Mouse (Mus musculus): ENCODE data around the gene Dcun1d5. TPM values are rescaled to one million over a fixed set of nuclear protein-coding genes. Genes with fewer than 3 reads are reported as not detected.
"Not testable (repeated sequence)": the region's sequence is repeated elsewhere in the genome, so short reads cannot be mapped to it uniquely, and the experiment has no call there.

Gene Dcun1d5
- total RNA-seq (2017) = 78.7 to 98.4 TPM (median 97.1 TPM) in 3 replicates

DNA sequence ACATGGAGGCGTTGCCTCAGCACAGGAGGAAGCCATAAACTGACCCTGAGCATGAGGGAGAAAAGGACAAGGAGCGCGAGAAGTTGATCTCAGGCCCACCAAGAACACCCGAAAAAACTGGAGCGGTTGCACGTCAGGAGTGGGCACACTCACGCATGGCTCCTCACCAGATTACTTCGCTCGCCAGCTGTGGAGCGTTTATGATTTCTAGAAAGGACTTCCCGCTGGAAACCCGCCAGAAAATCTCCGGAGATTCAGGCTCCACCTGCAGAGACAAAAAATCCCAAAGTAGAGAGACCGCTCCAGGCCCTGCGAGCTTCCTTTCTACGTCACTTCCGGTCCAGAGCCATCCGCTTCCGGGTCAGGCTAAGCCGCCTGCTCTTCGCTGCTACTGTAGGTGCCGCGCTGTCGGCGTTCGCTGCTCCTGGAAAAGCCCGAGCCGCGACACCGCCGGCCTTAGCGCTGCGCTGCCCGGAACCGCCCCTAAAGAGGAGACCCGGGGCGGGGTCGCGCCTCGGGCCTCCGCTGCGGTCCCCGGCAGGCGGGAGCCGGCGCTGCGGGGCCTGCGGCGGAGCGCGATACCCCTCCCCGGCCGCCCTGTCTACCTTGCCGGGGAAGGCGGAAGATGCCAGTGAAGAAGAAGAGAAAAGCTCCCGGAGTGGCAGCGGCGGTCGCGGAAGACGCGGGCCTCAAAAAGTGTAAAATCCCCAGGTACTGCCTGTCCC lies at the start of gene Dcun1d5, which contains the start of gene Dync2h1:
Gene Dcun1d5 (plus strand): TSS at position 349 of the 725 bp plus-strand sequence.
Gene Dync2h1 (minus strand): TSS at position 275 of the 725 bp plus-strand sequence.
- peak; percentile 96 for ATAC-seq (replicated peaks; ENCODE audit: insufficient number of reproducible peaks, low FRiP score, low TSS enrichment, poor library complexity, severe bottlenecking)

DNA sequence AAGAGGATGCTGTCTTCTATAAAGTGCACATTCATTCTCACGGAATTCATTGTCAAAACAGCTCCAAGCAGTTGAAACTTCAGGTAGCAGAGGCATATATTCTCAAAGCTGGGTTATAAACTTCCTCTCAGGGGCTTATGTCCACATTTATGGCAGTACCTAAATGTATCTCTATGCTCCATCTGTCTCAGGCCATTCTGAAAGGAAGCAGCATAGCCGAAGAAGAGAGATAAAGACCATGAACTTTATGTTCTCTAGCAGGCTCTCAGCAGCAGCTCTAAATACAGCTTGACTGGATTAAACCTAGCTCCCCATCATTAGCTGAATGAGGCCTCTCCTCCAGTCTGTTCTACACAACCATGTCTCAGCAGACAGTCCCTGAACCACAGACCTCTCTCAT lies 29.9 kb upstream of the Dcun1d5 start:
- ATAC-seq (replicated peaks; ENCODE audit: insufficient number of reproducible peaks, low FRiP score, low TSS enrichment, poor library complexity, severe bottlenecking) = no peak

DNA sequence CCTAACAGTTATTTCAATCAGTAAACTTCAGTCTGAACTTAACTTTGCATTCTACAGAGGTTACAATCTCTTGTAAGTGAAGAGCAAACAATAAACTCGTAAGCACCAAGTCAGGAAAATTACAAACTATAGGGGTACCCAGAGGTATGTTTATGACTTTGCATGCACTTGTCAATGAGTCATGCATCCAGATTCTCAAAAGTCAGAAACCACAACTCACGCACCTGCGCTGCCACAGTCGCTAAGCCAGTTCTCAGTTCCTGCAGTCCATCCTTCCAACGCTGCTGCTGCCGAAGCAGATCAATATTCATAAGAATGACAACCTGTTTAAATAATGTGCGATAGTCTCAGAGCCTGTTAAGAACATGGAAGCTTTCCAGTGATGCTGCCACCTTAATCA lies 25.7 kb upstream of the Dcun1d5 start:
- no peak for ATAC-seq (replicated peaks; ENCODE audit: insufficient number of reproducible peaks, low FRiP score, low TSS enrichment, poor library complexity, severe bottlenecking)

DNA sequence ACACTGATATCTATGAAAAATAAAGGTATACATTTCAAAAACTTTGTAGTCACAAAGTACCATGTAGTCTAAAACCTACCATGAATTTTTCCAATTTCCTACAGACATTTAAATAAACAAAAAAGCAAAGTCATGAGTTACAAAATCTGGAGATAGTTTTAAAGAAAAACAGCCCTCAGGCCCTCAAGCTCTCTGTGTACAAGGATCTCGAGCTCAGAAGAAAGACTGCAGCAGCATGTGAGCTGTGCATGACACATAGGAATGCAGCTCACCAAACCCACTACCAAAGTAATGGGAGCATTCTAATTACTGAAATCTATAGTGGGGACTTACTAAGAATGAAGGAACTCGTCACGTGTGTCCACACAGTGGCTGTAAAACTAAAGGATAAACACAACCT lies 24.6 kb upstream of the Dcun1d5 start:
- ATAC-seq (replicated peaks; ENCODE audit: insufficient number of reproducible peaks, low FRiP score, low TSS enrichment, poor library complexity, severe bottlenecking) = no peak

DNA sequence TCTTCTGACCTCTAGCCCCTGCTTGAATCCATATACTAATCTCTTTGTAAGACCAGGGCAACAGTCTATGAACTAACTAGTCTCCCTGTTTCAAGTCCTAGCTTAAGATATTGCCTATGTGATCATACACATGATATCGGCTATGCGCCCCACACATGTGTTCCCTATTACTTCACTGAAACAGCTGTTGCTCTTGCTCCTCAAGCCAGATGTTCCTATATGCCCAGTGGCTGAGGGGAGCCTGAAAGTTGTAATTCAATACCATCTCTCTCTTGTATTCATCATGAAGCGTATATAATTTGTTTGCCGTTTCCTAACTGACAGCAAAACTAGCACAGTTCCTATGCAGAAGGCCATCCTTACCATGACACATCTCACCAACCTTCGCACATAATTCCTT lies 23.6 kb upstream of the Dcun1d5 start:
- ATAC-seq (replicated peaks; ENCODE audit: insufficient number of reproducible peaks, low FRiP score, low TSS enrichment, poor library complexity, severe bottlenecking) = no peak

DNA sequence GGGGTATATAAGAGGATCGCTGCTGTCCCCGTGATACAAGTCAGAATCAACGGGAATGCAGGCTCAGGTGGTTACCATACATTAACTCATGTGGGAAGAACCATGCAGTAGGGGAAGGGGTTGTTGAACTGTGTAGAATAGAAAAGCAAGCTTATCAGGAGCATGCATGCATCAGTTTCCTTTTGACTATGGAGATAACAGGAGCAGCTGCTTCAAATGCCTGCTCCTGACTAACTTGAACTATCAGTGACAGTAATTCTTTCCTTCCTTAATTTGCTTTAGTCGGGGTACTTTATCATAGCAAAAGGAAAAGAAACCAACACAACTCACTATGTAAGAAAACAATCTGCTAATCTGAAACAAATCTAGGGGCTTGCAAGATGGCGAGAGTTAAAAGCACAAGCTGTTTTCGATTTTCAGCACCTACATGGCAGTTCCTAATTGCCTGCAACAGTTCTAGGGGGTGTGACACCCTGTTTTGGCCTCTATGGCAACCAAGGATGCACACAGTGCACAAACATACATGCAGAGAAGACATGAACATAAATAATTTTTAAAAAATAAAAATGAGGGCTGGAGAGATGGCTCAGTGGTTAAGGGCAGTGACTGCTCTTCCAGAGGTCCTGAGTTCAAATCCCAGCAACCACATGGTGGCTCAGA lies 16.9 kb upstream of the Dcun1d5 start:
- no peak for ATAC-seq (replicated peaks; ENCODE audit: insufficient number of reproducible peaks, low FRiP score, low TSS enrichment, poor library complexity, severe bottlenecking)

DNA sequence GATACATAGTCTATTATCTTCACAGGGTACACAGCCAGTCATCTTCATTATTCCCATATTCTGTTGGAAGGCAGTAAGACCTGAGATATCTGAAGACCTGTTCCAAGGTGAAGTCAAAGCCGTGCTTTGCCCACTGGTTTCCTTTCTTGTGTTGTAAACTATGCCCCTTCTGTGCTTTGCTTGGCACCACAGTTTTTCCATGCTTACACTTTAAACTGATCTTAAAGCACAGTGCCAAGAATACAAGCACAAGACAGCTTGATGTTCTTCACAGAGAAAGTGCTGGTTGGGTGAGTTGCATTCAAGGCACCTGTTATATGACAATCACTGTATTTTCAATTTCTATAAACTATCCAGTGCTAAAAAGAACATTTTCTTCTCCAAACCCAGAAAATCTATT lies 10.6 kb upstream of the Dcun1d5 start:
- ATAC-seq (replicated peaks; ENCODE audit: insufficient number of reproducible peaks, low FRiP score, low TSS enrichment, poor library complexity, severe bottlenecking) = no peak

DNA sequence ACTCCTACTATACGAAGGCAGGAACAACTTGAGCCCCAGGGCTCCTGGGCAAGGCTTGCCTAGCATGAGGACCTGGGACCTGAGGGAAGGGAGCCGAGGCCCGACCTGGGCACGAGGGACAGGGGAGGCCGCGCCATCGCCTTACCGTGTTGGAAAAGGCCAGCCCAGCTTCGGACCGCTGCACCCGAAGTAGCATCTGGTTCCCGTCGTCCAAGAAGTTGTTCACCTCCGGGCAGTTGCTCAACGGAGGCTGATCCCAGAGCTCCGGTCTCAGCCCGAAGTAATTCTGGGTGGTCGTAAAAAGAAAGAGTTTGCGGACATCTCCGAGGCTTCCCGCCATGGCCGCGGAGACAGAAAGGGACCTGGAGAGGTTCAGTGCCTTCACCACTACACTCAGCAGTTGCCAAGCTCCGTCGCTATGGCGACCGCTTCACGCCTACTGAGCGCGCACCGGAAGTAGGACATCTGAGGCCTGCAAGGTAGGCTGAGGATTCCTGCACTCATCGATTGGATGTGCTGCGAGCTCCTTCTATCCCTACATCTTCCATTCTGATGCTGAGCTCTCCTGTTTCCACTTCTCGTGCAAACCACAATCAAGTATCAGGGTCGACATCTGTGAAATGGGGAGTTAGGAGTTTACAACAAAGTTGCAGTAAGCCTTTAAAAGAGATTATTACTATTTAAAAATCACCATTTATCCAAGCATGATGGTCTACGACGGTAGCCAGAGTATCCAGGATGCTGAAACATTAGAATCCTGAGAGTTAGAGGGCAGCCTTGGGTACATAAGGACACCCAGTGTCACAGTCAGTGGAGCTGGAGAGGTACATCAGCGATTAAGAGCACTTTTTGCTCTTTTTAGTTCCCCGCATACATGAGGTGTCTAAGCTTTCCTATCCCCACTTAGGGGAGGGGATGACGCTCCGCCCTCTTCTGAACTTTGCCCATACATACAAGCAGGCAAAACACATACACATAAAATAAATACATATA lies 7.4 kb upstream of the Dcun1d5 start:
- peak; percentile 97 for ATAC-seq (replicated peaks; ENCODE audit: insufficient number of reproducible peaks, low FRiP score, low TSS enrichment, poor library complexity, severe bottlenecking)

DNA sequence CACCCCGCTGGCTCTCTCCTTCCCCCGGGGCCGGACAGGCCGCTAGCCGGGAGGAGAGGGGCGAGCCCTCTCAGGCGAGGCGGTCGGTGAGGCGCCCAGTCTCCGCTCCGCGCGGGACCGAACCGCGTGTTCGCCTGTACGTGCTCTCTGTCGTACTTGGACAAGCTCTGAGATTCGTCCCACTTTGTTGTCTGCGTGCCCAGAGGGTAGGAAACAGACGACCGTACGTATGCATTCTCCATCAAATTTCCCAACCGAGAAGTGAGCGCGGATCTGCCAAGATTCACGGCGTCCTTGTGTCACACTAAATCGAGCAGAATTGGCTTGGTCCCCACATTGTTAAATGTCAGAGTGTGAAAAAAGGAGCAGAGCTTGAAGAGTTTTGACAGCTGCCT lies 574 bp downstream of the Dcun1d5 start:
- ATAC-seq (replicated peaks; ENCODE audit: insufficient number of reproducible peaks, low FRiP score, low TSS enrichment, poor library complexity, severe bottlenecking) = peak; percentile 30

DNA sequence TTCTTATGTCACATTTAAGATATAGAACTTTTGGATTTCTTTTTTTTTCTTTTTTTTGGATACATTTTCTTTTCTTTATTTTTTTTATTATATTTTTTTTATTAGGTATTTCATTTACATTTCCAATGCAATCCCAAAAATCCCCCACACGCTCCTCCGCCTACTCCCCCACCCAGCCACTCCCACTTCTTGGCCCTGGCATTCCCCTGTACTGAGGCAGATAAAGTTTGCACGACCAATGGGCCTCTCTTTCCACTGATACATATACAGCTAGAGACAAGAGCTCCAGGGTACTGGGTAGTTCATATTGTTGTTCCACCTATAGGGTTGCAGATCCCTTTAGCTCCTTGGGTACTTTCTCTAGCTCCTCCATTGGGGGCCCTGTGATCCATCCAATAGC lies 6.4 kb downstream of the Dcun1d5 start:
- ATAC-seq (replicated peaks; ENCODE audit: insufficient number of reproducible peaks, low FRiP score, low TSS enrichment, poor library complexity, severe bottlenecking) = not testable (repeated sequence)

DNA sequence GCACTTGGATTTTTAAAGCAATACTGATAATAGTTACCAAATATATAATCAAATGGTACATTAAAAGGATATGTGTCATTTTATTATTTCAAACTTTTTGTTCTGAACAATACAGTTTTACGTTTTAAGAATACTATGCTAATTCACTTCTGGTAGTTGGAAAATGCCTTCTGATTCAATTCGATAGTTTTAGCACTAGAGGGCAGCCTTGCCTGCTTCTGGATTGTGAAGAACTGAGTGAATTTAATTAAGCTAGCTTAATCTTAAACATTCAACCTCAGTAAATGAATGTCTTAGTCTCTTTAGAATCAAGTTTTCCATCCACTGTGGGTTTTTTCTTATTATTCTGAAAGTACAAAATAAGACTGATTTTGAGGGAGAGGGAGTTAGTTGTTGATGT lies 31.9 kb downstream of the Dcun1d5 start:
- no peak for ATAC-seq (replicated peaks; ENCODE audit: insufficient number of reproducible peaks, low FRiP score, low TSS enrichment, poor library complexity, severe bottlenecking)

DNA sequence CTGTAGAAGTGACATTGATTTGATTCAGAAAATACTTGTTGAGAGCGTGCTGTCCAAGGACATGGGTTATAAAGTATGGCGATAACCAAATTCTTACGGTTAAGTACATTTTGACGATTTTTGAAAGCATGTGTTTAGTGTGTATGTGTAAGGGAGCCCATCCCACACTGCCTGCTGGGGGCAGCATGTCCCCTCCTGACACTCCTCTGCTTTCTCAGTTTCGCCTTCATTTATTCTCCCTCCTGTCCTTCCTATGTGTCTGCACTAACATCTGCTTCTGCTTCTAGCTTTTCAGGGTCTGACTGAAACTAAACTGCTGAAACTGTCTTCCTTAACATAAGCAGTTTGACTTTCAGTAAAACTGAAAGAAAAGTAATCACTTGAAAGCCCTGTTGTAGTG lies 36.7 kb downstream of the Dcun1d5 start:
- peak; percentile 33; the same call in 1 of the 2 replicates for ATAC-seq (replicated peaks; ENCODE audit: insufficient number of reproducible peaks, low FRiP score, low TSS enrichment, poor library complexity, severe bottlenecking)

DNA sequence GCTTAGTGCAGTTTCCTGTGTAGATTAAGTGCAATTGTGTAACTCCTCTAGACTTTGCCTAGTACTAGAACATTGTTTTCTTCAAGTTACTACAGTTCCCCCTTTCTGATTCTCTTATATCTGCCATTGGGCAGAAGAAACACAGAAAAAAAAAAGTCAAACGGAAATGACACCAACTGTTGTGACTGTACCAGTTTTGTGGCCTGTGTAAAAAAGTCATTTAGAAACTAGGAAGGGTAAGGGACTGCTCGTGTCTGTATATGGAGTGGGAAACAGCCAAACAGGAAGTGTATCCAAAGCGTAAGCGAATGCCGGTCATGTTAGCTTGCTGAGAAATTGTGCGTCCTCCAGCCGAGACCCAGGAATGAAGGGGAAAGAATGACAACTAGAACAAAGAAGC lies 37.1 kb downstream of the Dcun1d5 start:
- peak; percentile 84 for ATAC-seq (replicated peaks; ENCODE audit: insufficient number of reproducible peaks, low FRiP score, low TSS enrichment, poor library complexity, severe bottlenecking)

DNA sequence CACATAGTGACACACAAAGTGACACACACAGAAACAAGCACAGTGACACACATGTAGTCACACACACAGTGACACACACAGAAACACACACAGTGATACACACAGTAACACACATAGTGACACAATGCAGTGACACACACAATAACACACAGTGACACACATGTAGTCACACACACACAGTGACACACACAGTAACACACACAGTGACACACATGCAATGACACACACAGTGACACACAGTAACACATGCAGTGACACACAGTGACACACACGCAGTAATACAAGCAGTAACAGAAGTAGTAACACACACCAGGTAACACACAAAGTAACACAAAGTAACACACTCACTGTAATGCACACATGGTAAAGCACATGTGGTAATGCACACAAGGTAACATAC lies 54.3 kb downstream of the Dcun1d5 start:
- ATAC-seq (replicated peaks; ENCODE audit: insufficient number of reproducible peaks, low FRiP score, low TSS enrichment, poor library complexity, severe bottlenecking) = no peak

DNA sequence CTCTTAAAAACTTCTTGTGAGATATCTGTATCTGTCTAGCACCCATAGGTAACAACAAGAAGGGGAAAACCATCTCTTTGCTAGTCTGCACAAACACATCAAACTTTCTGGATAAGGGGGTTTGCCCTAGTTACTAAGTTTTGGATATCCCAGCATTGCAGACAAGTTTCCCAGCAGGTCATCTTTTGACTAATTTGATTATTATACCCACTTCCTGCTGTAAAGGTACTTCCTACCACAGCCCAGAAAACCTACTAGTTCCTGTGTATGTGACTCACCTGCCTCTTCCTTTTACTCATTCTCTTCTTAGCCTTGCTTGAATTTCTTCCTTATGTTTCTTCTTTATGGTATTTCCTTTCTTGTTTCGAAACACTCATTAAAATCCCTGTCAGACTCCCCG lies 55.6 kb downstream of the Dcun1d5 start:
- no peak for ATAC-seq (replicated peaks; ENCODE audit: insufficient number of reproducible peaks, low FRiP score, low TSS enrichment, poor library complexity, severe bottlenecking)

DNA sequence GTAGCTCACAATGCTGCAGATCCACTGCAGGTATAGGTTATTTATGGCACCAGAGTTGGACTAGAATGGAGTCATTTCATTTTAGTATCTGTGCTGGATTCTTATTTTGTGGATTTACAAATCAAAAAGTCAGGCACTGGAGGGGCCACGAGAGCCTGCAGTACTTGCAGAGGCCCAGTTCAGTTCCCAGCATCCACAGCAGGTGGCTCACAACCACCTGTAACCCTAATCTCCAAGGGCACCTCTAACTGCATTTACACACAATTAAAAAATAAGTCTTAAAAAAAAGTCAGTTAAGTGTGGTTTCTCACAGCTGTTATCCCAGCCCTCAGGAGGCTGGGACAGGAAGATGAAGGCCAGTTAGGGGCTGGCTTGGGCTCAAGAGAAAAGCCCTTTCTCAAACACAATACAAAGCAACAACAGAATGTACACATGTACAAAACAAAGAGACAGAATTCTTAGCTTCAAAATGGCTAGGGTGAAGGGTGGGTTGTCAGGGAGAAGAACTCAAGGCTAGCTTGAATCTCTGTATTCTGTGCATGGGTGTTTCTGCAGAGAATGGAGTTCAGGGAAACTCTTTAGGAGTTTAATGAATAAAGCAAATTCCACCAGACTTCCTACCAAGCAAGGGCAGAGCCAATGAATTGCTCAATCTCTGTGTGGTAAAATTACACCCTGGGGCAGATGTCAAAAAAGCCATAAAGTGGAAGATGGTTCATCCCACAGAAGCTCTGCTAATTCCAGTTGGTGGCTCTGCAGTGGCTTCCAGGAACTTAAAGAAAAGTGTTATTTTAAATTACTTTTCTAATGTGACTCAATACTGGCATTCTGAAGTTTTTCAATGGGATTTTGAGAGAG lies 68.7 kb downstream of the Dcun1d5 start:
- ATAC-seq (replicated peaks; ENCODE audit: insufficient number of reproducible peaks, low FRiP score, low TSS enrichment, poor library complexity, severe bottlenecking) = no peak

All from monocyte, adult 5-6 weeks (primary cell).